Mouse (Mus musculus) left cerebral cortex, adult 2 months (tissue): ENCODE results near the gene Gpc5. TPM values are rescaled to one million over a fixed set of nuclear protein-coding genes. Genes with fewer than 3 reads are reported as not detected.
A peak's percentile ranks its signal among the peaks of the same experiment; 100 is the strongest.

Experiments
- DNase-seq, 2 experiments: peaks; one replicate each; pipeline ENCODE4 v3.0.0; 2021 to 2022; ENCODE audit warnings: low spot score in 2 of 2, mixed read lengths in 1 of 2; ENCODE audit errors: extremely low spot score in 1 of 2
- H3K27ac ChIP-seq: fragments of 200-600 bp; 2 replicates; pipeline ENCODE4 v1.8.1; 2022
- H3K4me3 ChIP-seq: fragments of 200-600 bp; 2 replicates; pipeline ENCODE4 v1.8.1; 2022
- CTCF ChIP-seq: fragments of 200-600 bp; IDR thresholded peaks from 2 replicates; pipeline ENCODE4 v1.8.1; 2022; ENCODE audit warnings: antibody characterized with exemption, mild to moderate bottlenecking, moderate library complexity
- intact Hi-C: fragments of 180-260 bp; cut with DNase I; formaldehyde crosslinking; loops from one replicate; pipeline ENCODE4 v1.15.1; 2025
- long read RNA-seq, 2 experiments: library from polyadenylated mRNA; stranded (forward); transcript quantifications; one replicate each; pipeline ENCODE4 v2.0.0; 2021; ENCODE audit warnings: borderline mapping rate in 2 of 2
- total RNA-seq, 2 experiments: library from RNA; stranded (reverse); gene quantifications; 2 replicates each; pipeline ENCODE4 v1.2.3; 2021

Gpc5 gene
- 10 to 100 TPM; 31.6 to 34.7 TPM for total RNA-seq
- long read RNA-seq, experiment 1, partial matches to known transcripts = 2 of 2 reads
- long read RNA-seq, experiment 1, other reads (novel, unspliced or antisense) = 0 of 2 reads
- long read RNA-seq, experiment 2, partial matches to known transcripts = 0 of 3 reads
- long read RNA-seq, experiment 2, other reads (novel, unspliced or antisense) = 1 of 3 reads

GRCm38 (mm10) chr14:115092081-115092480 lies at the start of gene Gpc5:
Gene Gpc5 (plus strand): TSS chr14:115092215.
- 0 out of 2 replicates have a peak within 1 kb of the TSS, but pooled peaks have one; percentile 33 for H3K27ac ChIP-seq
- intact Hi-C loops = loop anchor here (5.0 kb wide), 3 partner anchors 40 to 100 kb away; no protein-coding TSS in a partner anchor
- DNase-seq = peak; percentile 87 to 92
- peak within 1 kb of the TSS; percentile 82 for H3K4me3 ChIP-seq
- no peak for TF ChIP-seq CTCF

GRCm38 (mm10) chr14:115042660-115043059 lies 49.4 kb upstream of the Gpc5 start:
- no peak overlapping the region for H3K27ac ChIP-seq
- intact Hi-C loops = loop anchor here (2.0 to 5.0 kb wide), 2 partner anchors 24 to 50 kb away; partner anchors contain the start of gene Gpc5
- H3K4me3 ChIP-seq = peak overlapping the region; percentile 61
- DNase-seq = no peak
- TF ChIP-seq CTCF = no peak

DNA sequence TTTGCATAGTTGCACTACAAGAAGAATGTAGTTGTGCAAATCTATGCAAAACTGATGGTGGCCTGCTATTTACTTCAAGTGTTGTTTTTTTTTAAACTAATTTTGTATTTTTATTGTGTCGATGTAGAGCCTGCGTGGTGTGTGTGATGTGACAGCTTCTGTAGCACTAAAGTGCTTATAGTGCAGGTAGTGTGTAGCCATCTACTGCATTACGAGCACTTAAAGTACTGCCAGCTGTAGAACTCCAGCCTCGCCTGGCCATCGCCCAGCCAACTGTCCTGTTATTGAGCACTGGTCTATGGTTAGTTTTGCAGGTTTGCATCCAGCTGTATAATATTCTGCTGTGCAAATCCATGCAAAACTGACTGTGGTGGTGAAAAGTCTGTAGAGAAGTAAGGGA lies 48.0 kb upstream of the Gpc5 start:
- Histone ChIP-seq H3K27ac (no peak overlapping the region), H3K4me3 (no peak overlapping the region)

DNA sequence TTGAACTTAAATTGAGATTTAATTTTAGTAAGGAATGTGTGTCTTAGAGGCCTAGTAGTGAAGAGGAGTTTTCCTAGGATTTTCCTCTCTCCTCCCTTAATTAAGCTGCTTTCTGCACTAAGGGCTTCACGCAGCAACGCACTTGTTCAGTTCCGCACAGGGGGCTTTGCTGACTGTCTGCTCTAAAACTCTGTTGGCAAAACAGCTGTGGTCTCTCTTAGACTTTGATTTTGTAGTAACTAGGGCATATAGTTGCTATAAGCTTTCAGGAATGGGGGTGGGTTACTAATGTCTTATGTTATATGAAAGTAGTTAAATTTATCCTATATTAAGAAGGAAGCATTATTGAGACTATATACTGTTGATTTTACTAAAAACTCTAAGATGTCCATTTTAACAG lies 46.3 kb upstream of the Gpc5 start:
- no peak for DNase-seq

More for the DNA sequence above, 48.0 kb upstream of the Gpc5 start:
- no peak for TF ChIP-seq CTCF
- intact Hi-C loops = loop anchor here (5.0 kb wide), 1 partner anchor 48 kb away; the partner anchor contains the start of gene Gpc5
- no peak for DNase-seq

GRCm38 (mm10) chr14:115047316-115047715 lies 44.7 kb upstream of the Gpc5 start:
- H3K4me3 ChIP-seq = no peak overlapping the region
- intact Hi-C loops = no loop called here
- no peak for DNase-seq
- no peak for TF ChIP-seq CTCF
- H3K27ac ChIP-seq = no peak overlapping the region

More for the DNA sequence above, 46.3 kb upstream of the Gpc5 start:
- no peak overlapping the region for H3K27ac ChIP-seq
- TF ChIP-seq CTCF = no peak
- intact Hi-C loops = no loop called here
- H3K4me3 ChIP-seq = no peak overlapping the region

GRCm38 (mm10) chr14:115047990-115048862 lies 43.8 kb upstream of the Gpc5 start:
- no peak for DNase-seq
- intact Hi-C loops = no loop called here
- Histone ChIP-seq H3K4me3 (no peak overlapping the region), H3K27ac (no peak overlapping the region)
- TF ChIP-seq CTCF = no peak

GRCm38 (mm10) chr14:115048863-115049566 lies 43.0 kb upstream of the Gpc5 start:
- H3K27ac ChIP-seq = no peak overlapping the region
- no peak overlapping the region for H3K4me3 ChIP-seq
- TF ChIP-seq CTCF = no peak
- intact Hi-C loops = no loop called here
- no peak for DNase-seq

- no peak for TF ChIP-seq CTCF
- DNase-seq = no peak
- intact Hi-C loops = no loop called here
- Histone ChIP-seq H3K27ac (no peak overlapping the region), H3K4me3 (no peak overlapping the region)
Measured at GRCm38 (mm10) chr14:115049831-115050230, 42.2 kb upstream of the Gpc5 start.

DNA sequence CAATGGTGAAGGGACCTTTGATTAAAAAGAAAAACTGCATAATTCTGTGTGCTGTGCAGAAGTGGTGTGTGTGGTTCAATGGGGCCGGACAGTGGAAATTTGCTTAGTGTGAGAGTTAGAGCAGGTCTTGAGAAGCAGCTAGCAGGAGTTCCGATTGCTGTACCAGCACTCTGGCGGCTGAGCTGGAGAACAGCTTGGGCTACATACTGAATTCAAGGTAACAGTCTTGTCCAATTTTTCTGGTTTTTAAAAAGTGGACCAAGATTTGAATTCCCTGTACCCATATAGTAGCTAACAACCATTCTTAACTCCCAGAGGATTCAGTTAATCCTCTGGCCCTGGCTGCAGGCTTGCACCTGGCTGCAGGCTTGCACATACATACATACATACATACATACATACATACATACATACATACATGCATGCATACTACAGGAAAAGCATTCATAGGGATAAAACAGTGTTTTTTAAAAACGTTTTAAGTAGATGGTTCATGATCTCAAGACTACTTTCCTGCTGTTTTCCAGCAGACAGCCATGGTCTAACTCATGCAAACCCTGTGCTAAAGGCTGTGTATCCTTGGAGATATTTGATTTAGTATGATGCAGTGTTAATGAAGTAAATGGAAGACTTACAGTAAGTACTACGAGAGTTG lies 40.8 kb upstream of the Gpc5 start:
- no peak overlapping the region for H3K27ac ChIP-seq
- H3K4me3 ChIP-seq = no peak overlapping the region
- intact Hi-C loops = no loop called here
- no peak for DNase-seq
- no peak for TF ChIP-seq CTCF

GRCm38 (mm10) chr14:115052371-115052770 lies 39.6 kb upstream of the Gpc5 start:
- intact Hi-C loops = no loop called here
- H3K27ac ChIP-seq = no peak overlapping the region
- TF ChIP-seq CTCF = no peak
- DNase-seq = no peak
- H3K4me3 ChIP-seq = no peak overlapping the region

DNA sequence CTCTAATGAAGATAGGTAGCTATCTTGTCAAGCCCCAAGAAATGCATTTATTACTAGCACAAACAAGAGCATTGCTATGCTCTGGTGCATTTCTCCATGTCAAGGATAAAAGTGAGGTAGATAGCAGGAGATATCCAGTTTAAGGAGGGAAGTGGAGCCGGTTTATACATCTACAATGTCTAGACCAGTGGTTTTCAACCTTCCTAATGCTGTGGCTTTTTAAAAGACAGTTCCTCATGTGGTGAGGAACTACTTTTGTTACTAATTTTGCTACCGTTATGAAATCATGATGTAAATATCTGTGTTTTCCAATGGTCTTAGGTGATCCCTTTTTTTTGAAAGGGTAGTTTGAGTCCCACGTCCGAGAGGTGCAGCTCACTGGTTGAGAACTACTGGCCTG lies 37.8 kb upstream of the Gpc5 start:
- intact Hi-C loops = no loop called here

More for the DNA sequence above, 37.8 kb upstream of the Gpc5 start:
- H3K4me3 ChIP-seq = no peak overlapping the region
- H3K27ac ChIP-seq = no peak overlapping the region
- DNase-seq = no peak
- TF ChIP-seq CTCF = no peak
